Mouse (Mus musculus): Measurements from ENCODE around the gene Fut9. TPM values are rescaled to one million over a fixed set of nuclear protein-coding genes. Genes with fewer than 3 reads are reported as not detected.

Fut9 gene
- total RNA-seq, 4 experiments from 2014 or later = 0.29 to 0.74 (median 0.52) TPM

- DNase-seq = no peak
These were observed 154.5 kb downstream of the Fut9 start for GRCm38 (mm10) chr4:25645580-25645979.

- no peak for DNase-seq
These were observed 158.1 kb downstream of the Fut9 start for GRCm38 (mm10) chr4:25641993-25642392.

GRCm38 (mm10) chr4:25633262-25633661 is 166.8 kb downstream of the Fut9 start:
- DNase-seq = no peak

GRCm38 (mm10) chr4:25628113-25628512 is 171.9 kb downstream of the Fut9 start:
- no peak for DNase-seq

GRCm38 (mm10) chr4:25627467-25627866 is 172.6 kb downstream of the Fut9 start:
- no peak for DNase-seq

GRCm38 (mm10) chr4:25627039-25627438 is 173.0 kb downstream of the Fut9 start:
- no peak for DNase-seq

GRCm38 (mm10) chr4:25623176-25623575 is 176.9 kb downstream of the Fut9 start:
- DNase-seq = no peak

GRCm38 (mm10) chr4:25617301-25617700 is 182.7 kb downstream of the Fut9 start:
- no peak for DNase-seq

GRCm38 (mm10) chr4:25613426-25613825 is 186.6 kb downstream of the Fut9 start:
- DNase-seq = no peak

GRCm38 (mm10) chr4:25610481-25610880 is 189.6 kb downstream of the Fut9 start:
- DNase-seq = no peak

GRCm38 (mm10) chr4:25593218-25593617 is 206.8 kb downstream of the Fut9 start:
- DNase-seq = no peak

Measured in adrenal gland, adult 8-10 months (tissue).